Mouse (Mus musculus): ENCODE results near the gene Slc25a5. TPM values are rescaled to one million over a fixed set of nuclear protein-coding genes. Genes with fewer than 3 reads are reported as not detected.

Gene Slc25a5
- total RNA-seq, 2 experiments from 2014 or later: 591 to 638 TPM

- DNase-seq: no peak
These were observed 41.7 kb downstream of the Slc25a5 start for GRCm38 (mm10) chrX:36837069-36837676.

DNA sequence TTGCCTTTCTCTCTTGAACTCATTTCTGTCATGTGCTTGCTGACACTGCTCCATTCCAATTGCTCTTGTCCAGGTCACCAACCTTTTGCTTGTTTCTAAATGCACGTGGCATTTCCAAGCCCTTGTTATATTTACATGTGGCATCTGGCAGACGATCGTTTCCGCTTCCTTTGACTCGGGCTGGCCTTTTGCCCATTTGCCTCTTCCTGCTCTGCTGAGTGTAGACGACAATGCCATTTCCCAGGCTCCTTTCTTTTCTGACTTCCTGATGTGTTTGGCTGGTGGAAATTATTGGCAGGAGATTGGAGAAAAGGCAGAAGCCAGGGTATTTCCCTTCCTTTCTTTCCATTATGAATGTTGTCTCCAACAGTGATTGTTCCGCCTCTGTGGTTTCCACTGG, 43.9 kb downstream of the Slc25a5 start:
- peak; percentile 41 for DNase-seq

GRCm38 (mm10) chrX:36841698-36842097, 46.2 kb downstream of the Slc25a5 start:
- no peak for DNase-seq

GRCm38 (mm10) chrX:36843346-36843990, 48.0 kb downstream of the Slc25a5 start:
- peak; percentile 46 for DNase-seq

DNA sequence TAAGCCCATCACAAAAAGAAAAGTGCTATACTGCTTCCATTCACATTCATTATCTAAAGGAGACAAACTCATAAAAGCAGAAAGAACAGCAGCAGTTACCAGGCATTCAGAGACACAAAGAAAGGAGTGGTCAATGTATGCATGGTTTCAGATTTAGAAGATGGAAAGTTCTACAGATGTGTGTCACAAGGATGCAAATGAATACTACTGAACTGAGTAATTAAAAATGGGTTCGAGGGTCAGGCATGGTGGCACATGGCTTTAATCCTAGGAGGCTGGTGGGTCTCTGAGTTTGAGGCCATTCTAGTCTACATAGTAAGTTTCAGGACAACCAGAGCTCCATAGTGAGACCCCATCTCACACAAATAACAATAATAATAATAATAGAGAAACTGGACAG, 51.7 kb downstream of the Slc25a5 start:
- no peak for DNase-seq

Other genes with a start within 250 kb of the Slc25a5 start
- gene Pgrmc1, start 197.4 kb upstream of the Slc25a5 start, total RNA-seq (2021): 100 to 1,000 TPM; 225 to 276 TPM
- gene Akap17b, start 150.3 kb upstream of the Slc25a5 start, total RNA-seq (2021): 1 to 10 TPM; 4.0 to 5.6 TPM
- gene Slc25a43, start 52.0 kb upstream of the Slc25a5 start, total RNA-seq (2021): 1 to 10 TPM; 1.3 to 2.0 TPM
- 10 to 100 TPM; 60.0 to 66.5 TPM for gene Ube2a, start 78.2 kb downstream of the Slc25a5 start, total RNA-seq (2021)
- 10 to 100 TPM; 41.0 to 46.1 TPM for gene C330007P06Rik, start 78.5 kb downstream of the Slc25a5 start, total RNA-seq (2021)
- 1 to 10 TPM; 7.0 to 7.9 TPM for gene Nkrf, start 107.2 kb downstream of the Slc25a5 start, total RNA-seq (2021)
- gene Sept6, start 196.1 kb downstream of the Slc25a5 start, total RNA-seq (2021): 10 to 100 TPM; 15.8 to 22.4 TPM